Mouse (Mus musculus) lung, embryonic 14.5 days (tissue): ENCODE data around the gene Emg1. TPM values are rescaled to one million over a fixed set of nuclear protein-coding genes. Genes with fewer than 3 reads are reported as not detected.

Experiments used
- ATAC-seq: fragments of 200-750 bp; cut with Nextera tagmentation; 2 replicates; pipeline ENCODE4 v1.8.0; 2017; ENCODE audit warnings: mild to moderate bottlenecking, moderate TSS enrichment, moderate library complexity; ENCODE audit not compliant: insufficient read depth
- DNase-seq: peaks from one replicate; pipeline ENCODE4 v3.0.0-alpha.2; 2015
- H3K27ac ChIP-seq: fragments of 300-500 bp; sonication (generic); 2 replicates; pipeline ENCODE4 v1.5.1; 2014; ENCODE audit warnings: low read depth, mild to moderate bottlenecking, moderate library complexity
- H3K27me3 ChIP-seq: fragments of 300-500 bp; sonication (generic); 2 replicates; pipeline ENCODE4 v1.6.1; 2014; ENCODE audit warnings: low read length, control low read depth; ENCODE audit not compliant: insufficient read depth
- H3K36me3 ChIP-seq: fragments of 300-500 bp; sonication (generic); 2 replicates; pipeline ENCODE4 v1.6.1; 2014; ENCODE audit warnings: control low read depth; ENCODE audit not compliant: insufficient read depth
- H3K4me1 ChIP-seq: fragments of 300-500 bp; sonication (generic); 2 replicates; pipeline ENCODE4 v1.6.1; 2014; ENCODE audit warnings: antibody characterized with exemption, control low read depth; ENCODE audit not compliant: insufficient read depth
- H3K4me2 ChIP-seq: fragments of 300-500 bp; sonication (generic); 2 replicates; pipeline ENCODE4 v1.6.1; 2014; ENCODE audit warnings: mild to moderate bottlenecking
- H3K4me3 ChIP-seq: fragments of 300-500 bp; sonication (generic); 2 replicates; pipeline ENCODE4 v1.5.1; 2014; ENCODE audit warnings: low read depth, low read length
- H3K9ac ChIP-seq: fragments of 300-500 bp; sonication (generic); 2 replicates; pipeline ENCODE4 v1.6.1; 2014
- H3K9me3 ChIP-seq: fragments of 300-500 bp; sonication (generic); 2 replicates; pipeline ENCODE4 v1.6.1; 2016; ENCODE audit warnings: low read depth, low read length, control low read depth
- CTCF ChIP-seq: IDR thresholded peaks from 2 replicates; pipeline ENCODE4 v1.5.1; 2016; ENCODE audit warnings: antibody characterized with exemption, low read depth
- WGBS: fragments of 180-500 bp; shearing (Covaris S2); extraction: QIAGEN DNeasy Blood & Tissue Kit; methylation state at CpG from one replicate; pipeline ENCODE4 v1.1.7; 2014; 5-methylcytosine and 5-hydroxymethylcytosine counted together
- polyA plus RNA-seq: library from polyadenylated mRNA; unstranded; fragments of >200 nt; fragmentation: Nextera tagmentation; extraction: Ambion mirVana; gene quantifications from 2 replicates; pipeline ENCODE4 v1.2.1, GENCODE M21; 2014

The Emg1 gene
- polyA plus RNA-seq, 1 experiment from 2014 or later, result 228 TPM

GRCm38 (mm10) chr6:124719354-124719978, 7.5 kb upstream of the Emg1 start:
- 47% methylated on average over 7 of the region's 7 CpGs for WGBS
- H3K36me3 ChIP-seq, result peaks cover 33% of the 10 kb centered on the region
- peak overlapping the region; percentile 56 for H3K4me2 ChIP-seq
- TF ChIP-seq CTCF, result no peak
- H3K4me1 ChIP-seq, result no peaks in the 10 kb centered on the region
- H3K9me3 ChIP-seq, result no peaks in the 10 kb centered on the region
- ATAC-seq, result no peak
- H3K4me3 ChIP-seq, result peak overlapping the region; percentile 43
- no peak for DNase-seq
- peak overlapping the region; percentile 57 for H3K9ac ChIP-seq
- no peaks in the 10 kb centered on the region for H3K27me3 ChIP-seq
- H3K27ac ChIP-seq, result peak overlapping the region; percentile 81

- no peak for TF ChIP-seq CTCF
- H3K4me2 ChIP-seq, result peak overlapping the region; percentile 56
- H3K27ac ChIP-seq, result peak overlapping the region; percentile 81
- 53% methylated on average over 15 of the region's 16 CpGs for WGBS
- H3K27me3 ChIP-seq, result no peaks in the 10 kb centered on the region
- peaks cover 1% of the 10 kb centered on the region; the same call in 1 of the 2 replicates for H3K4me1 ChIP-seq
- peak overlapping the region; percentile 43 for H3K4me3 ChIP-seq
- peak overlapping the region; percentile 57 for H3K9ac ChIP-seq
- ATAC-seq (peak; percentile 48), DNase-seq (peak; percentile 72)
- H3K36me3 ChIP-seq, result peaks cover 41% of the 10 kb centered on the region
- H3K9me3 ChIP-seq, result no peaks in the 10 kb centered on the region
Measured at GRCm38 (mm10) chr6:124718703-124719102, 6.7 kb upstream of the Emg1 start.

GRCm38 (mm10) chr6:124717968-124718367, 6.0 kb upstream of the Emg1 start:
- no peak for DNase-seq
- Histone ChIP-seq H3K9me3 (no peaks in the 10 kb centered on the region), H3K27me3 (no peaks in the 10 kb centered on the region), H3K9ac (peak overlapping the region; percentile 57), H3K4me2 (peak overlapping the region; percentile 56), H3K4me1 (peaks cover 8% of the 10 kb centered on the region), H3K4me3 (peak overlapping the region; percentile 43), H3K36me3 (peaks cover 42% of the 10 kb centered on the region), H3K27ac (peak overlapping the region; percentile 81)
- TF ChIP-seq CTCF, result no peak
- ATAC-seq, result no peak
- WGBS, result 54% methylated on average over 13 of the region's 13 CpGs

DNA sequence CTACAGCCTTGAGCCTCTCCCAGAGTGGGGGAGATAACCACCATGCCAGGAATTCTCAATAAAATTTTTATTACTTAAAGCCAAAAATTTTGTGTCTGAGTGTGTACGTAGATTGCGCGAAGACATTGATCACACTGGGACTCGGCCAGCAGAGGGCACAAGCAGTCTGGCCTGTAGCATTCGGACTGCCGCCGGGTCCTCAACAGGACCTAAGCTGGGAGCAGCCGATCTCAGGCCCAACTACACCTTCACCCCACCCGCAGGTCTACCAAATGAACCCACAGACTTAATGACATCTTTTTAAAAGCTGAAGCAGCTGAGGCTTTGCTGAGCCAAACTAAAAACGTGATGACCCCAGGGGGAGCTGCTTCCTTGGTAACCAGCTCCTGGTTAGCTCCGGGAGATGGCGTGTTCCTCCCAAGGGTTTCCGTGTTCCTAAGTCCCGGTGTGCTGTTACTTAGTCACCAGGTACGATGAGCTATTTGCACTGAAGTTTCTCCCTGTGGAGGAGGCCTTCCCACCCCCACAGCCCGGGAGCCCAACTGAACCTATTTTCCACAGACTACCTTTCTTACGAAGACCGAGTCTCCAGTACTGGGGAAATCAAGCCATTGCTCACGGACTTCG, 5.0 kb upstream of the Emg1 start:
- Histone ChIP-seq H3K9ac (peak overlapping the region; percentile 57; the same call in 1 of the 2 replicates), H3K27me3 (no peaks in the 10 kb centered on the region), H3K36me3 (peaks cover 42% of the 10 kb centered on the region), H3K9me3 (no peaks in the 10 kb centered on the region), H3K4me1 (peaks cover 10% of the 10 kb centered on the region), H3K27ac (no peak overlapping the region), H3K4me2 (peak overlapping the region; percentile 56), H3K4me3 (peak overlapping the region; percentile 43)
- TF ChIP-seq CTCF, result peak; percentile 76
- peak; percentile 84 for DNase-seq
- 56% methylated on average over 20 of the region's 20 CpGs for WGBS
- no peak for ATAC-seq

GRCm38 (mm10) chr6:124712918-124713317, 940 bp upstream of the Emg1 start:
- H3K36me3 ChIP-seq, result peaks cover 53% of the 10 kb centered on the region
- ATAC-seq (no peak), DNase-seq (no peak)
- TF ChIP-seq CTCF, result no peak
- H3K4me1 ChIP-seq, result peaks cover 14% of the 10 kb centered on the region
- 14% methylated on average over 11 of the region's 11 CpGs for WGBS
- peak overlapping the region; percentile 99 for H3K4me2 ChIP-seq
- H3K9ac ChIP-seq, result peak overlapping the region; percentile 93
- H3K27me3 ChIP-seq, result no peaks in the 10 kb centered on the region
- H3K27ac ChIP-seq, result peak overlapping the region; percentile 70
- H3K9me3 ChIP-seq, result no peaks in the 10 kb centered on the region
- peak overlapping the region; percentile 97 for H3K4me3 ChIP-seq

GRCm38 (mm10) chr6:124708289-124708889, 3.6 kb downstream of the Emg1 start:
- H3K4me2 ChIP-seq, result no peak overlapping the region
- no peak for ATAC-seq
- H3K9me3 ChIP-seq, result no peaks in the 10 kb centered on the region
- H3K9ac ChIP-seq, result no peak overlapping the region
- 86% methylated on average over 10 of the region's 10 CpGs for WGBS
- no peaks in the 10 kb centered on the region for H3K27me3 ChIP-seq
- DNase-seq, result no peak
- H3K27ac ChIP-seq, result no peak overlapping the region
- no peak overlapping the region for H3K4me3 ChIP-seq
- peaks cover 51% of the 10 kb centered on the region for H3K36me3 ChIP-seq
- TF ChIP-seq CTCF, result no peak
- peaks cover 9% of the 10 kb centered on the region for H3K4me1 ChIP-seq

GRCm38 (mm10) chr6:124706061-124706627, 5.8 kb downstream of the Emg1 start:
- no peak overlapping the region for H3K4me3 ChIP-seq
- peaks cover 73% of the 10 kb centered on the region for H3K36me3 ChIP-seq
- H3K4me1 ChIP-seq, result peaks cover 4% of the 10 kb centered on the region; the same call in 1 of the 2 replicates
- no peak overlapping the region for H3K4me2 ChIP-seq
- no peak for TF ChIP-seq CTCF
- 86% methylated on average over 5 of the region's 5 CpGs for WGBS
- ATAC-seq (no peak), DNase-seq (no peak)
- H3K9ac ChIP-seq, result no peak overlapping the region
- H3K27me3 ChIP-seq, result no peaks in the 10 kb centered on the region
- H3K27ac ChIP-seq, result no peak overlapping the region
- no peaks in the 10 kb centered on the region for H3K9me3 ChIP-seq
